Mouse (Mus musculus) ES-E14 (cell line): ENCODE measurements at regions not wholly inside any gene's neighbourhood (a gene's known extent, or its start where the extent isn't known, plus 50 kb on each side); places are given as distances from the start of the nearest gene placed in this dataset.

ENCODE experiments used
- CHD2 ChIP-seq: IDR thresholded peaks from 2 replicates; pipeline ENCODE4 v1.6.1; 2014; ENCODE audit warnings: mild to moderate bottlenecking, low read depth, low read length, inconsistent platforms
- HCFC1 ChIP-seq: IDR thresholded peaks from 2 replicates; pipeline ENCODE4 v1.6.1; 2012; ENCODE audit warnings: low read length, inconsistent platforms, borderline replicate concordance; ENCODE audit not compliant: insufficient read depth
- MAFK ChIP-seq: IDR thresholded peaks from 2 replicates; pipeline ENCODE4 v1.6.1; 2014; ENCODE audit warnings: mild to moderate bottlenecking, low read depth, low read length, inconsistent platforms; ENCODE audit not compliant: insufficient read depth
- ZC3H11A ChIP-seq: IDR thresholded peaks from 2 replicates; pipeline ENCODE4 v1.6.1; 2012; ENCODE audit warnings: low read depth, mild to moderate bottlenecking, inconsistent platforms, low read length, borderline replicate concordance

GRCm38 (mm10) chr13:79393938-79394337 is 1194.4 kb upstream of the Nr2f1 start:
- TF ChIP-seq HCFC1 (no peak), CHD2 (no peak), MAFK (no peak), ZC3H11A (no peak)
